Mouse (Mus musculus) embryonic stem cell, embryonic (primary cell): ENCODE data around the gene Serpinb9c.
"Not testable (repeated sequence)": the region's sequence is repeated elsewhere in the genome, so short reads cannot be mapped to it uniquely, and the experiment has no call there.

Source experiments
- CTCF ChIA-PET, 4 experiments: fragments of 300-600 bp in 2 of 4; fragments of 350-600 bp in 2 of 4; sonication (Branson Sonifier 250); formaldehyde crosslinking; loops; one replicate each; lab custom pipeline; 2022; ENCODE audit warnings: inconsistent platforms in 2 of 4; lab: Charles Lee
- POLR2A ChIA-PET, 4 experiments: fragments of 300-600 bp in 2 of 4; fragments of 350-600 bp in 2 of 4; sonication (Branson Sonifier 250); formaldehyde crosslinking; loops; one replicate each; lab custom pipeline; 2022; ENCODE audit warnings: antibody characterized with exemption in 4 of 4, inconsistent platforms in 1 of 4; lab: Charles Lee

Serpinb9c gene

DNA sequence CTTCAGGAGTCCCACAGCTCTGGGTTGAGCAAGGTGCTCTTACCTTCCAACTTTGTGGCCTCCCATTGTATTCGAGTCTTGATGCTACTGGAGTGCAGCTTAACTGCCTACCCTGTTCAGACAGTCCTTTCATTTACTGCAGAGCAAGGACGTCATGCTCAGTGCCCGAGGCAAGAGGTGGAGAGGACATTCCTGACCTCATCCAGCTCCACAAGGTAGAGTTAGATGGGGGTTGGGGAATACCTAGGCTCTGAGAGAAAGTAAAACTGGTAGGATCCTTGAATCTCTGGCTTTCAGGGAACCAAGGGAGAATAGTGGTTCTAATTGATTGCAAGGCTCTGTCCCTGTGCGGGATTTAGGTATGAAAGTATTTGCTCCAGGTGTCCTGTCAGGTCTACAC is at the start of gene Serpinb9c:
Gene Serpinb9c (minus strand): TSS at position 101 of the 400 bp plus-strand sequence.
- ChIA-PET POLR2A (no interaction called here), CTCF (no interaction called here)

DNA sequence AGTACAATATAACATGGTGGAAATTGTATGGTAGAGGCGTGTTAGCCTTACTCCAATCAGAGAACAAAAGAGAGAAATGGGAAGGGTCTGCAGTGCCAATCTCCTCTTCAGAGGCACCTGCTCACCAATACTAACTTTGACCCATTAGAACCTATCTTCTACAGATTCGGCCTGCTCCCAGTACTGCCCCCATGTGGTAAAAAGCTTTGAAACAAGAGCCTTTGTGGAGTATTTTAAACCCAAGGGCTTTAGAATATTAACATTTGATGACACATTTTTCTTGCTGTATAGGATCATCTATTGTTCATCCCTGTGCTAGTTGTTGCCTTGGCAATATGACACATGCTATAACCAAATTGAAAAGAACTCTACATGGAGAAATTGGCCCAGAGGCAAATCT is 40.2 kb upstream of the Serpinb9c start:
- POLR2A ChIA-PET, result no interaction called here
- CTCF ChIA-PET, result no interaction called here

DNA sequence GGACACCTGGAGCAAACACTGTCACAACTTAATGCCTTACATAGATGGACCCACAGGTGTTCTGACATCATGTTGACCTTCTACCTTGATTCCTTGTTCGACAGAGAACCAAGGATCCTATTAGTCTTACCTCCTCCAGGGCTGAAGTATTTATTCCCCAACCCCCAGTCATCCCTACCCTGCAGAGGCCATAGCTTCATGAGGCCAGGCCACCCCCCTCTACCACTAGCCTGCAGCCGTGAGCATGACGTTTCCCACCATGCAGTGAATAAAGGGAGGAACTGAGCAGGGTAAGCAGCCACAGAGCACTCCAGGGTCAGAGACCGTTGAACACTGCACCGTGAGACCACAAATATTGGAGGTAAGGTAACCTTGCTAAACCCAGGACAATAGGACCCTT is 33.1 kb upstream of the Serpinb9c start, which contains the start of gene Serpinb9d:
Gene Serpinb9d (plus strand): TSS at position 301 of the 400 bp plus-strand sequence.
- ChIA-PET POLR2A (no interaction called here), CTCF (no interaction called here)

DNA sequence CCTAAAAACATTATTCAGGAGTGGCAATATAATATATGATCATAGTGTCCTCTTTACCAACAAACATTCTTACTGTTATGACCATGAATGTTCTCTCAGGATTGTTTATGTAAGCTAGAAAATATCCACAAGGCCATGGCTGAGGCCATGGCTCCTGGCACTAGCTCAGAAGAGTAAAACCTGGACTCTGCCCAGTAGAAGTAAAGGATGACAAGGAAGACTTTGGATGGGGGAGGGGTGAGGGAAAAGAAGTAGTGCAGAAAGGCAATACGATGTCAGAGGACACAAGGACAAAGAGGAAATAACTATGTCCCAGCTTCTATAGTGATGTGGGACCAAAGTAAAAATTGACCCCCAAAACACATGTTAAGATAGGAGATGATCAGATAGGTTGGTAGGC is 30.9 kb upstream of the Serpinb9c start:
- CTCF ChIA-PET, POLR2A ChIA-PET: not testable (repeated sequence)

DNA sequence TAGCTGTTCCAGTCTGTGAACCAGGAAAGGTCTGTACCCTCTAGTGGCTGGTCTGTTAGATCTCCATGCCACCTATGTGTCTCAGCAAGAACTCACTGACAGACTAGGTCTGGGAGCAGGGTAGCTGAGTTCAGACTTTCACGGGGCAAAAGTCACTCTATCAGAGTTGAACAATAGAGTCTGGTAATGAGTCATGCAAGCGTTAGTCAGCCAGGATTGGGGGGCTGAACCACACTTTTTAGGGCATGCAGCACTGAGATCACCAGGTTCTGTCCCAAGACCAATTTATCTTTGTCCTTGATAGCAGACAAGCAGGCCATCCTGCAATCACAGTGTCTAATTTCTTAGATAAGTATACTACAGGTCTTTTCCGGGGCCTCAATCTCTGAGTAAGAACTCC is 18.1 kb downstream of the Serpinb9c start:
- ChIA-PET POLR2A (no interaction called here), CTCF (no interaction called here)

DNA sequence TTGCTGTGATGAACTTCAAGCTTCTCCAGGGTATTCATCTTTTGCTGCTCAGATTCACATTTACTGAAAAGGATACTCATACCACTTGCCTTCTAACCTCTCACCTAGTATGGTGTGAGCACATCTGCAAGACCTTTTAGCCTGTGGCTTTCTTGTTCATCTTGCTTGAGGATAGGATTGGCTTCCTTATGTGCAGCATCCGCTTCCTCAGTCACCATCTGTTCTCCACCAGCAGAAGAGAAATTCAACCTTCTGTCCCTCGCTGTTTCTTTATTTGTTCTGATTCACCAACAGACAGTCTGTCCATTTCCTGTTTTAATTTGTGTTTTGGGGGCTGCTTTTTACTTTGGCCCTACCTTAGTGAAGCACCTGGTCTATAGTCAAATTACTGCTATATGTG is 21.8 kb downstream of the Serpinb9c start:
- ChIA-PET CTCF (no interaction called here), POLR2A (interaction anchor here in 1 of 4 experiments (0.6 kb wide), 1 partner anchor 86 kb away, joined by 5 read pairs; no protein-coding TSS in a partner anchor)

DNA sequence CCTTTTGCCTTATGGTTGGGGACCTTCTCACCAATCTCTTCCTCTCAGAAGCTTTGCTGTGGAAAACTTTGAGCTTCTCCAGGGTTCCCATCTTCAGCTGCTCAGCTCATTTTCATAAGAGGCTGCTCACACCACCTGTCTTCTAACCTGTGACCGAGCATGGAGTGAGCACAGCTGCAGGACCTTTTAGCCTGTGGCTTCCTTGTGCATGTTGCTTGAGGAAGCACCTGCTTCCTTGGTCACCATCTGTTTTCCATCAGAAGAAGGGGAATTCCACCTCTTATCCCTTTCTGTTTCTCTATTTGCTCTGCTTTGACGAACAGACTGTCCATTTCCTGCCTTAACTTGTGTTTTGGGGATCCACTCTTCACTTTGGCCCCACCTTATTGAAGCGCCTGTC is 46.5 kb downstream of the Serpinb9c start:
- POLR2A ChIA-PET, result no interaction called here
- CTCF ChIA-PET, result no interaction called here

DNA sequence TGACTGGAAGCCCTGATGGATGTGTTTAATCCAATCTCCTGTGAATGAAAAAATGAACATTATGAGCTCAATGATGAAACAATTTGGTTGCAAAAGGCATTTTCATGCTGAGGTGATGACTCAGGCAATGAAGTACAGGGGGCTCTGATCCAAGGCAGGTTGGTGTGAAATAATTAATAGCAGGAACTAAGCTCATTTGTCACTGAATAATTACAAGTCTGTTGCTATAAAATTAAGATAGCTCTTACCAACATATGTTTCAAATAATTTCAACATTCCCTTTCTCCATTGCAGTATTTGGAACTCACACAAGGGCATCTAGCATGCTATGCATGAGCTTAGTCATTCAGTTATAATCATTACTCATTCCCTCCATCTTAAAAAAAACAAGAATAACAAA is 53.9 kb downstream of the Serpinb9c start:
- ChIA-PET CTCF (no interaction called here), POLR2A (interaction anchor here in 1 of 4 experiments (1.1 kb wide), 1 partner anchor 11 kb away, joined by 3 read pairs; no protein-coding TSS in a partner anchor)
